Mouse (Mus musculus) E14TG2a.4 (cell line): ENCODE measurements around the gene Sema3f.

Source experiments
- CTCF ChIP-seq: conservative IDR thresholded peaks from 2 replicates; pipeline ENCODE4 v1.5.1; 2014; ENCODE audit warnings: low read length
- POU5F1 ChIP-seq: IDR thresholded peaks from 2 replicates; pipeline ENCODE4 v1.6.1; 2014; ENCODE audit warnings: low read length, borderline replicate concordance

GRCm38 (mm10) chr9:107738020-107738840 lies 28.0 kb upstream of the Sema3f start:
- peak; percentile 75 for TF ChIP-seq CTCF
- TF ChIP-seq POU5F1 = no peak
